Mouse (Mus musculus) CH12.LX (cell line): ENCODE results near the gene Chd2. TPM values are rescaled to one million over a fixed set of nuclear protein-coding genes. Genes with fewer than 3 reads are reported as not detected.

Source experiments
- DNase-seq: peaks from one replicate; pipeline ENCODE4 v3.0.0-alpha.2; 2013; ENCODE audit errors: extremely low read depth
- H3K27ac ChIP-seq: 2 replicates; pipeline ENCODE4 v1.5.1; 2012; ENCODE audit warnings: low read depth, mild to moderate bottlenecking, control low read depth, moderate library complexity; ENCODE audit not compliant: insufficient read depth
- H3K27me3 ChIP-seq: replicated peaks from 2 replicates; pipeline ENCODE3; 2012; ENCODE audit warnings: inconsistent platforms
- H3K36me3 ChIP-seq, 2 experiments: replicated peaks in 1 of 2; 2 replicates each; pipeline versions ENCODE3 to v1.6.1; 2012; ENCODE audit warnings: inconsistent platforms in 1 of 2, low read length in 1 of 2, mild to moderate bottlenecking in 1 of 2, mixed read lengths in 1 of 2, moderate library complexity in 1 of 2; ENCODE audit not compliant: control insufficient read depth in 1 of 2, insufficient read depth in 1 of 2
- H3K4me1 ChIP-seq, 2 experiments: 2 replicates each; pipeline ENCODE4 v1.6.1; 2012; ENCODE audit warnings: inconsistent platforms in 1 of 2, moderate library complexity in 1 of 2; ENCODE audit not compliant: insufficient read depth in 2 of 2, control insufficient read depth in 1 of 2
- H3K4me2 ChIP-seq: 2 replicates; pipeline ENCODE4 v1.6.1; 2012; ENCODE audit warnings: low read depth, mild to moderate bottlenecking, control low read depth; ENCODE audit not compliant: poor library complexity, insufficient read depth, severe bottlenecking
- H3K4me3 ChIP-seq, 3 experiments: fragments of 150-350 bp in 1 of 3; sonication (generic) in 1 of 3; replicated peaks in 1 of 3; 2 replicates each; pipeline versions ENCODE3 to v1.5.1; 2011 to 2012; ENCODE audit warnings: low read depth in 2 of 3, low read length in 2 of 3, mild to moderate bottlenecking in 2 of 3, moderate library complexity in 2 of 3, control low read depth in 1 of 3, improper control_type of control experiment in 1 of 3, inconsistent platforms in 1 of 3, mixed read lengths in 1 of 3; ENCODE audit not compliant: poor library complexity in 1 of 3
- H3K79me2 ChIP-seq: replicated peaks from 2 replicates; pipeline ENCODE4 v1.6.1; 2012; ENCODE audit warnings: mild to moderate bottlenecking, moderate library complexity; ENCODE audit not compliant: control insufficient read depth, poor library complexity, insufficient read depth, severe bottlenecking; ENCODE audit errors: extremely low read depth
- H3K9ac ChIP-seq: 2 replicates; pipeline ENCODE4 v1.6.1; 2012; ENCODE audit warnings: low read depth, mild to moderate bottlenecking, control low read depth, moderate library complexity; ENCODE audit not compliant: insufficient read depth
- H3K9me3 ChIP-seq: replicated peaks from 2 replicates; pipeline ENCODE3; 2012; ENCODE audit warnings: low read length, inconsistent platforms, mixed read lengths
- CTCF ChIP-seq, 2 experiments: IDR thresholded peaks in 1 of 2; conservative IDR thresholded peaks in 1 of 2; 2 replicates each; pipeline ENCODE4 v1.5.1; 2011 to 2012; ENCODE audit warnings: low read depth in 2 of 2, low read length in 2 of 2, improper control_type of control experiment in 1 of 2, inconsistent platforms in 1 of 2, mild to moderate bottlenecking in 1 of 2, moderate library complexity in 1 of 2
- ELF1 ChIP-seq: IDR thresholded peaks from 2 replicates; pipeline ENCODE4 v1.6.1; 2014; ENCODE audit warnings: low read depth, mild to moderate bottlenecking, inconsistent platforms, low read length, improper control_type of control experiment
- ETS1 ChIP-seq: conservative IDR thresholded peaks from 2 replicates; pipeline ENCODE4 v1.6.1; 2012; ENCODE audit warnings: low read depth, mild to moderate bottlenecking, inconsistent platforms, low read length, improper control_type of control experiment, moderate library complexity
- GABPA ChIP-seq: IDR thresholded peaks from 2 replicates; pipeline ENCODE4 v1.6.1; 2012; ENCODE audit warnings: low read depth, low read length, improper control_type of control experiment, inconsistent platforms; ENCODE audit not compliant: insufficient replicate concordance
- HCFC1 ChIP-seq: IDR thresholded peaks from 2 replicates; pipeline ENCODE4 v1.6.1; 2012; ENCODE audit warnings: low read depth, mild to moderate bottlenecking, inconsistent platforms, low read length, improper control_type of control experiment
- IRF4 ChIP-seq: IDR thresholded peaks from 2 replicates; pipeline ENCODE4 v1.6.1; 2014; ENCODE audit warnings: low read depth, mild to moderate bottlenecking, inconsistent platforms, low read length, improper control_type of control experiment
- JUN ChIP-seq: IDR thresholded peaks from 2 replicates; pipeline ENCODE4 v1.6.1; 2011; ENCODE audit warnings: low read depth, mild to moderate bottlenecking, low read length, improper control_type of control experiment, moderate library complexity; ENCODE audit not compliant: insufficient read depth
- JUND ChIP-seq: conservative IDR thresholded peaks from 2 replicates; pipeline ENCODE4 v1.6.1; 2011; ENCODE audit warnings: low read depth, low read length, improper control_type of control experiment
- KAT2A ChIP-seq: IDR thresholded peaks from 2 replicates; pipeline ENCODE4 v1.6.1; 2012; ENCODE audit warnings: low read length, improper control_type of control experiment, inconsistent platforms; ENCODE audit not compliant: insufficient replicate concordance
- MAX ChIP-seq: IDR thresholded peaks from 2 replicates; pipeline ENCODE4 v1.6.1; 2011; ENCODE audit warnings: low read length, improper control_type of control experiment
- MAZ ChIP-seq: IDR thresholded peaks from 2 replicates; pipeline ENCODE4 v1.6.1; 2012; ENCODE audit warnings: low read depth, mild to moderate bottlenecking, inconsistent platforms, low read length, improper control_type of control experiment, moderate library complexity
- MEF2A ChIP-seq: IDR thresholded peaks from 2 replicates; pipeline ENCODE4 v1.6.1; 2014; ENCODE audit warnings: low read depth, mild to moderate bottlenecking, inconsistent platforms, low read length, improper control_type of control experiment, borderline replicate concordance
- MYC ChIP-seq: IDR thresholded peaks from 2 replicates; pipeline ENCODE4 v1.6.1; 2011; ENCODE audit warnings: low read depth, mild to moderate bottlenecking, improper control_type of control experiment, low read length
- NRF1 ChIP-seq: IDR thresholded peaks from 2 replicates; pipeline ENCODE4 v1.6.1; 2014; ENCODE audit warnings: low read depth, mild to moderate bottlenecking, inconsistent platforms, low read length, improper control_type of control experiment, moderate library complexity
- PAX5 ChIP-seq: IDR thresholded peaks from 2 replicates; pipeline ENCODE4 v1.6.1; 2012; ENCODE audit warnings: low read length, inconsistent platforms, mixed read lengths
- POLR2A ChIP-seq: IDR thresholded peaks from 2 replicates; pipeline ENCODE4 v1.6.1; 2011; ENCODE audit warnings: low read depth, mild to moderate bottlenecking, improper control_type of control experiment, low read length
- POLR2AphosphoS2 ChIP-seq: IDR thresholded peaks from 2 replicates; pipeline ENCODE4 v1.6.1; 2011; ENCODE audit warnings: low read depth, low read length, improper control_type of control experiment
- RAD21 ChIP-seq: IDR thresholded peaks from 2 replicates; pipeline ENCODE4 v1.6.1; 2011; ENCODE audit warnings: low read depth, mild to moderate bottlenecking, low read length, improper control_type of control experiment, moderate library complexity
- RCOR1 ChIP-seq: conservative IDR thresholded peaks from 2 replicates; pipeline ENCODE4 v1.6.1; 2012; ENCODE audit warnings: low read depth, mild to moderate bottlenecking, inconsistent platforms, low read length, improper control_type of control experiment
- SIN3A ChIP-seq: IDR thresholded peaks from 2 replicates; pipeline ENCODE4 v1.6.1; 2012; ENCODE audit warnings: low read length, improper control_type of control experiment, inconsistent platforms
- SMC3 ChIP-seq: IDR thresholded peaks from 2 replicates; pipeline ENCODE4 v1.6.1; 2011; ENCODE audit warnings: low read depth, low read length, improper control_type of control experiment
- TBP ChIP-seq: conservative IDR thresholded peaks from 2 replicates; pipeline ENCODE4 v1.6.1; 2011; ENCODE audit warnings: low read depth, low read length, improper control_type of control experiment
- TCF12 ChIP-seq: IDR thresholded peaks from 2 replicates; pipeline ENCODE4 v1.6.1; 2014; ENCODE audit warnings: low read depth, mild to moderate bottlenecking, inconsistent platforms, low read length, improper control_type of control experiment
- UBTF ChIP-seq: IDR thresholded peaks from 2 replicates; pipeline ENCODE4 v1.6.1; 2012; ENCODE audit warnings: low read depth, mild to moderate bottlenecking, inconsistent platforms, low read length, improper control_type of control experiment, moderate library complexity
- USF1 ChIP-seq: IDR thresholded peaks from 2 replicates; pipeline ENCODE4 v1.6.1; 2014; ENCODE audit warnings: low read depth, mild to moderate bottlenecking, inconsistent platforms, low read length, improper control_type of control experiment
- USF2 ChIP-seq: conservative IDR thresholded peaks from 2 replicates; pipeline ENCODE4 v1.6.1; 2011; ENCODE audit warnings: low read depth, low read length, improper control_type of control experiment
- ZC3H11A ChIP-seq: IDR thresholded peaks from 2 replicates; pipeline ENCODE4 v1.6.1; 2012; ENCODE audit warnings: low read depth, mild to moderate bottlenecking, inconsistent platforms, low read length, improper control_type of control experiment
- ZNF384 ChIP-seq: IDR thresholded peaks from 2 replicates; pipeline ENCODE4 v1.6.1; 2012; ENCODE audit warnings: low read depth, low read length, improper control_type of control experiment, inconsistent platforms
- dilution Hi-C: fragments of 300-500 bp; cut with MboI; formaldehyde crosslinking; loops from 2 replicates; pipeline ENCODE4 v1.14.3; 2020; ENCODE audit warnings: low sequenced_read_pairs; ENCODE audit not compliant: extremely low pct_unique_long_range_greater_than_20kb, extremely low pct_ligation_motif_present
- in situ Hi-C: fragments of 300-500 bp; cut with MboI; formaldehyde crosslinking; loops from 3 replicates; pipeline ENCODE4 v1.14.3; 2019; ENCODE audit warnings: low sequenced_read_pairs, low pct_ligation_motif_present, low pct_unique_long_range_greater_than_20kb, mixed read lengths
- polyA plus RNA-seq: library from polyadenylated mRNA; unstranded; fragments of >175 nt; gene quantifications from 2 replicates; pipeline ENCODE4 v1.2.1, GENCODE M21; 2012; ENCODE audit warnings: low read depth; ENCODE audit not compliant: insufficient read length
- total RNA-seq, 2 experiments: library from RNA; depleted of rRNA; stranded (reverse); fragments of 300-350 nt in 1 of 2; fragments of >200 nt in 1 of 2; gene quantifications; 2 replicates each; pipeline ENCODE4 v1.2.3; 2012 to 2014

Chd2 gene
- total and polyA plus RNA-seq, 3 experiments, result 23.2 to 39.3 (median 30.9) TPM

GRCm38 (mm10) chr7:73527225-73527624 lies 14.4 kb downstream of the Chd2 start:
- Histone ChIP-seq H3K4me2 (no peak overlapping the region), H3K36me3 (peaks cover 38 to 61% of the 10 kb centered on the region in 2 experiments), H3K27me3 (no peaks in the 10 kb centered on the region), H3K4me1 (peaks cover 8 to 46% of the 10 kb centered on the region in 2 experiments), H3K9ac (no peak overlapping the region), H3K4me3 (no peak overlapping the region), H3K79me2 (peaks cover 69% of the 10 kb centered on the region), H3K9me3 (no peaks in the 10 kb centered on the region), H3K27ac (no peak overlapping the region)
- dilution Hi-C loops, result no loop called here
- no peak for TF ChIP-seq HCFC1
- TF ChIP-seq GABPA, result no peak
- TF ChIP-seq ELF1, result no peak
- no peak for TF ChIP-seq RAD21
- no peak for TF ChIP-seq PAX5
- no peak for TF ChIP-seq CTCF (conservative IDR thresholded peaks at IDR 0.05 in 1 of 2, IDR thresholded peaks at IDR 0.05 in 1 of 2; ENCODE audit: low read depth in 2 of 2, low read length in 2 of 2)
- TF ChIP-seq ZC3H11A, result no peak
- no peak for TF ChIP-seq POLR2AphosphoS2
- TF ChIP-seq TCF12, result no peak
- TF ChIP-seq USF1, result no peak
- no peak for TF ChIP-seq ETS1
- no peak for TF ChIP-seq UBTF
- no peak for TF ChIP-seq ZNF384
- in situ Hi-C loops, result no loop called here
- DNase-seq, result no peak

GRCm38 (mm10) chr7:73524454-73524952 lies 17.1 kb downstream of the Chd2 start:
- Histone ChIP-seq H3K27me3 (no peaks in the 10 kb centered on the region), H3K79me2 (peaks cover 63% of the 10 kb centered on the region), H3K4me3 (no peak overlapping the region), H3K4me1 (peaks cover 3 to 31% of the 10 kb centered on the region in 2 experiments), H3K9ac (peak overlapping the region; percentile 66), H3K4me2 (peak overlapping the region; percentile 51), H3K27ac (peak overlapping the region; percentile 90), H3K36me3 (peaks cover 48 to 67% of the 10 kb centered on the region in 2 experiments), H3K9me3 (no peaks in the 10 kb centered on the region)
- peak; percentile 88 for DNase-seq
- in situ Hi-C loops (no loop called here), dilution Hi-C loops (no loop called here)
- TF ChIP-seq RCOR1 (peak; percentile 86), JUND (peak; percentile 50; the same call in 1 of the 2 replicates), IRF4 (peak; percentile 54; the same call in 1 of the 2 replicates), PAX5 (no peak), USF2 (no peak), KAT2A (no peak), MEF2A (peak; percentile 51; the same call in 1 of the 2 replicates), HCFC1 (peak; percentile 68), SIN3A (peak; percentile 66; the same call in 1 of the 2 replicates), SMC3 (peak; percentile 95), POLR2A (peak; percentile 30; the same call in 1 of the 2 replicates), ETS1 (no peak), MYC (peak; percentile 84), ZC3H11A (peak; percentile 100), MAX (no peak), TCF12 (0 out of 2 replicates have a peak, but pooled peaks have one; percentile 24), TBP (no peak), RAD21 (peak; percentile 98), CTCF (conservative IDR thresholded peaks at IDR 0.05 in 1 of 2, IDR thresholded peaks at IDR 0.05 in 1 of 2; ENCODE audit: low read depth in 2 of 2, low read length in 2 of 2) (peak; percentile 82 to 97), GABPA (no peak), JUN (no peak), NRF1 (peak; percentile 82), MAZ (no peak)
